Mouse (Mus musculus) ES-E14 (cell line): ENCODE results near the gene Inip. TPM values are rescaled to one million over a fixed set of nuclear protein-coding genes. Genes with fewer than 3 reads are reported as not detected.

Source experiments
- DNase-seq: peaks from one replicate; pipeline ENCODE4 v3.0.0-alpha.2; 2013; ENCODE audit warnings: low read depth, low spot score
- H3K27ac ChIP-seq: 2 replicates; pipeline ENCODE4 v1.5.1; 2012; ENCODE audit warnings: low read depth, mild to moderate bottlenecking, low read length, moderate library complexity, mixed read lengths; ENCODE audit not compliant: poor library complexity, insufficient read depth, severe bottlenecking
- H3K36me3 ChIP-seq: 2 replicates; pipeline ENCODE4 v1.6.1; 2012; ENCODE audit warnings: mild to moderate bottlenecking, low read length, moderate library complexity, mixed read lengths; ENCODE audit not compliant: control insufficient read depth, poor library complexity, insufficient read depth, severe bottlenecking
- H3K4me1 ChIP-seq, 2 experiments: fragments of 150-350 bp in 1 of 2; sonication (generic) in 1 of 2; 2 replicates each; pipeline ENCODE4 v1.6.1; 2012; ENCODE audit warnings: low read length in 2 of 2, mild to moderate bottlenecking in 1 of 2, mixed read lengths in 1 of 2; ENCODE audit not compliant: control insufficient read depth in 2 of 2, insufficient read depth in 2 of 2, poor library complexity in 1 of 2
- H3K4me3 ChIP-seq, 2 experiments: fragments of 150-350 bp in 1 of 2; sonication (generic) in 1 of 2; 2 replicates each; pipeline ENCODE4 v1.5.1; 2012; ENCODE audit warnings: low read length in 2 of 2, low read depth in 1 of 2, mild to moderate bottlenecking in 1 of 2, mixed read lengths in 1 of 2; ENCODE audit not compliant: insufficient read depth in 1 of 2, poor library complexity in 1 of 2, severe bottlenecking in 1 of 2
- H3K9ac ChIP-seq: 2 replicates; pipeline ENCODE4 v1.6.1; 2012; ENCODE audit warnings: low read depth, mild to moderate bottlenecking, low read length, mixed read lengths; ENCODE audit not compliant: poor library complexity, insufficient read depth, severe bottlenecking
- H3K9me3 ChIP-seq: fragments of 150-350 bp; sonication (generic); 2 replicates; pipeline ENCODE4 v1.6.1; 2012; ENCODE audit warnings: low read depth, mild to moderate bottlenecking, low read length; ENCODE audit not compliant: control insufficient read depth, insufficient read depth
- CHD2 ChIP-seq: IDR thresholded peaks from 2 replicates; pipeline ENCODE4 v1.6.1; 2014; ENCODE audit warnings: mild to moderate bottlenecking, low read depth, low read length, inconsistent platforms
- HCFC1 ChIP-seq: IDR thresholded peaks from 2 replicates; pipeline ENCODE4 v1.6.1; 2012; ENCODE audit warnings: low read length, inconsistent platforms, borderline replicate concordance; ENCODE audit not compliant: insufficient read depth
- MAFK ChIP-seq: IDR thresholded peaks from 2 replicates; pipeline ENCODE4 v1.6.1; 2014; ENCODE audit warnings: mild to moderate bottlenecking, low read depth, low read length, inconsistent platforms; ENCODE audit not compliant: insufficient read depth
- ZC3H11A ChIP-seq: IDR thresholded peaks from 2 replicates; pipeline ENCODE4 v1.6.1; 2012; ENCODE audit warnings: low read depth, mild to moderate bottlenecking, inconsistent platforms, low read length, borderline replicate concordance
- ZNF384 ChIP-seq: IDR thresholded peaks from 2 replicates; pipeline ENCODE4 v1.6.1; 2012; ENCODE audit warnings: low read depth, low read length, inconsistent platforms
- in situ Hi-C, 2 experiments: fragments of 600-800 bp; cut with MboI; formaldehyde crosslinking; loops; one replicate each; pipeline ENCODE4 v1.15.1; 2025; ENCODE audit warnings: low sequenced_read_pairs in 2 of 2, inconsistent platforms in 1 of 2; ENCODE audit not compliant: unreplicated experiment in 2 of 2
- total RNA-seq: library from RNA; depleted of rRNA; stranded (reverse); fragments of 300-350 nt; gene quantifications from 2 replicates; pipeline ENCODE4 v1.2.3, GENCODE M21; 2012

Gene Inip
- total RNA-seq, 1 experiment = 31.5 TPM

- no peak for DNase-seq
- Histone ChIP-seq H3K9me3 (no peaks in the 10 kb centered on the region), H3K9ac (no peak overlapping the region), H3K27ac (no peak overlapping the region), H3K4me1 (peaks cover 6 to 7% of the 10 kb centered on the region in 2 experiments; a peak in 3 of 4 replicates), H3K4me3 (0 out of 4 replicates have a peak overlapping the region, but pooled peaks of 1 of the 2 experiments have one; percentile 98), H3K36me3 (no peaks in the 10 kb centered on the region)
- in situ Hi-C loops = no loop called here
- TF ChIP-seq ZC3H11A (no peak), MAFK (no peak), ZNF384 (no peak), CHD2 (no peak), HCFC1 (no peak)
These were observed 6.1 kb upstream of the Inip start for GRCm38 (mm10) chr4:59807521-59807920.

DNA sequence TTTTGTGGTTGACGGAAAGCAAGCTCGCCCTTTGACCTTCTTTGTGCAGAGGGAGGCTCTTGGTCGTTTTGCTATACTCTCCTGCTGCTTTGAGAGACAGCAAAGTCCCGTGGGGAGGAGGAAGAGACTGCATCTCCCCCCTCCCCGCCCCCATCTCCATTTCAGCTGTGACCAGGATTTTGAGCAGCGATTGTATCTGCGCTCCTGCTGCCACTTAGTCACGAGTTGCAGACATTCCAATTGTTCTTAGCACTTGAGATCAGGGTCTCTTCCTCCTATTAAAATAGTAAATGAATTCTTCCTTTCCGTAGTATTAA lies 5.4 kb upstream of the Inip start:
- DNase-seq = no peak
- Histone ChIP-seq H3K27ac (no peak overlapping the region), H3K9me3 (no peaks in the 10 kb centered on the region), H3K4me3 (peak overlapping the region; percentile 84 to 98), H3K9ac (peak overlapping the region; percentile 90), H3K4me1 (peaks cover 6 to 7% of the 10 kb centered on the region in 2 experiments; a peak in 3 of 4 replicates), H3K36me3 (no peaks in the 10 kb centered on the region)
- in situ Hi-C loops = no loop called here
- TF ChIP-seq ZC3H11A (no peak), CHD2 (no peak)

- Histone ChIP-seq H3K36me3 (no peaks in the 10 kb centered on the region), H3K27ac (peak overlapping the region; percentile 6; the same call in 1 of the 2 replicates), H3K9ac (peak overlapping the region; percentile 90), H3K9me3 (no peaks in the 10 kb centered on the region), H3K4me3 (peak overlapping the region; percentile 84 to 98), H3K4me1 (peaks cover 6 to 7% of the 10 kb centered on the region in 2 experiments; a peak in 3 of 4 replicates)
- in situ Hi-C loops = no loop called here
- no peak for TF ChIP-seq ZC3H11A
- TF ChIP-seq HCFC1 = 0 out of 2 replicates have a peak, but pooled peaks have one; percentile 15
- no peak for DNase-seq
These were observed 4.8 kb upstream of the Inip start for GRCm38 (mm10) chr4:59805968-59806878.

DNA sequence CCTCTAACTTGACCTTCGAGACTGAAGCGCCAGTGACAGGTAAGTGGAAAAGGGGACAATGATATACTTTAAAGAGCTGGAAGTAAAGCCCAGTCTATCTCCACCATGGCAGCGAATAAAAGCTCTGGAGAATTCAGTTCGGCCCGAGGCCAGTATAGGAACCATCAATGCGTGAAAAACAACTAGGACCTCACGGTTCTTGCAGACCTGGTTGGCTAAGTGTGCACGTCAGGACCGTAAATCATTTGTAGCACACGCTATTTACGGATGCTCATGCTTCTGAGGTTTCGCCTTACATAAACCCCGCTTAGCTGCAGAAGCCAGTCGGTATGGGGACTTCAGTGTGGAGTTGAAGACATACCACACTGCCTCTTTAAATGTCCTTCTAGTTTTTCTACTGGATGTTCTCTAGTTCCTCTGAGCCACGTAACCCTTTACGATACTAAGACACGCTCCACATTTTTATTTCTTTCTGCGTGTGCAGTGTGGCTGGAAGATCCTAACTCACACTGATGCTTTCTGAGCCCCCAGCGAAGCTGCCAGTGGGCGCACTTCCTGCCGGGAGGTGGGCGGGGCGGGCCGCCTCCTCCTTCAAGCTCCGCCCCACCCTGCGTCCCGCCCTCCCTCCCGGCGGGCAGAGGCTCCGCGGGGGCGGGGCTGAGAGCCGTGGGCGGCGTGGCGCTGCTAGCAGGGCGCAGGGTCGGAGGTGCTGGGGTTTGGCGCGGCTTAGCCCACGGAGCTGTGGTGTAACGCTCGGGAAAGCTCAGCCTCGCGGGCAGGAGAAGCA lies 4.0 kb upstream of the Inip start, which contains the start of gene Snx30:
Snx30 (plus strand) TSS at position 660 of the 787 bp plus-strand sequence.
- Histone ChIP-seq H3K36me3 (no peaks in the 10 kb centered on the region), H3K4me1 (peaks cover 6 to 7% of the 10 kb centered on the region in 2 experiments; a peak in 3 of 4 replicates), H3K9me3 (no peaks in the 10 kb centered on the region), H3K4me3 (peak within 1 kb of the TSS; percentile 84 to 98), H3K27ac (peak within 1 kb of the TSS; percentile 6; the same call in 1 of the 2 replicates), H3K9ac (peak within 1 kb of the TSS; percentile 90)
- DNase-seq = peak; percentile 80
- in situ Hi-C loops = no loop called here
- no peak for TF ChIP-seq ZNF384
- no peak for TF ChIP-seq ZC3H11A
- no peak for TF ChIP-seq HCFC1
- no peak for TF ChIP-seq CHD2
- TF ChIP-seq MAFK = no peak
